Mouse (Mus musculus) heart, embryonic 16.5 days (tissue): ENCODE measurements at regions not wholly inside any gene's neighbourhood (a gene's known extent, or its start where the extent isn't known, plus 50 kb on each side); places are given as distances from the start of the nearest gene placed in this dataset.

ENCODE experiments used
- ATAC-seq: fragments of 200-750 bp; cut with Nextera tagmentation; replicated peaks from 2 replicates; pipeline ENCODE4 v1.8.0; 2017; ENCODE audit warnings: moderate number of reproducible peaks; ENCODE audit not compliant: insufficient read depth, low FRiP score; ENCODE audit errors: extremely low read depth
- H3K27ac ChIP-seq: fragments of 300-500 bp; sonication (generic); 2 replicates; pipeline ENCODE4 v1.5.1; 2014; ENCODE audit warnings: mild to moderate bottlenecking, low read length, control low read depth, moderate library complexity
- H3K27me3 ChIP-seq: fragments of 300-500 bp; sonication (generic); 2 replicates; pipeline ENCODE4 v1.6.1; 2014; ENCODE audit warnings: low read length, mixed read lengths; ENCODE audit not compliant: control insufficient read depth, insufficient read depth
- H3K36me3 ChIP-seq: fragments of 300-500 bp; sonication (generic); 2 replicates; pipeline ENCODE4 v1.6.1; 2014; ENCODE audit not compliant: control insufficient read depth, insufficient read depth
- H3K4me1 ChIP-seq: fragments of 300-500 bp; sonication (generic); 2 replicates; pipeline ENCODE4 v1.6.1; 2014; ENCODE audit warnings: low read length, mixed read lengths; ENCODE audit not compliant: control insufficient read depth, insufficient read depth
- H3K4me2 ChIP-seq: fragments of 300-500 bp; sonication (generic); 2 replicates; pipeline ENCODE4 v1.6.1; 2014; ENCODE audit warnings: low read depth, mild to moderate bottlenecking, control low read depth, low read length
- H3K4me3 ChIP-seq: fragments of 300-500 bp; sonication (generic); 2 replicates; pipeline ENCODE4 v1.5.1; 2014; ENCODE audit warnings: mild to moderate bottlenecking, control low read depth, low read length
- H3K9ac ChIP-seq: fragments of 300-500 bp; sonication (generic); 2 replicates; pipeline ENCODE4 v1.6.1; 2014; ENCODE audit warnings: low read length, control low read depth
- H3K9me3 ChIP-seq: fragments of 300-500 bp; sonication (generic); replicated peaks from 2 replicates; pipeline ENCODE4 v1.6.1; 2016; ENCODE audit warnings: low read length; ENCODE audit not compliant: control insufficient read depth
- whole genome bisulfite sequencing: fragments of 180-500 bp; shearing (Covaris S2); extraction: QIAGEN DNeasy Blood & Tissue Kit; methylation state at CpG from one replicate; pipeline ENCODE4 v1.1.7; 2014; 5-methylcytosine and 5-hydroxymethylcytosine counted together

DNA sequence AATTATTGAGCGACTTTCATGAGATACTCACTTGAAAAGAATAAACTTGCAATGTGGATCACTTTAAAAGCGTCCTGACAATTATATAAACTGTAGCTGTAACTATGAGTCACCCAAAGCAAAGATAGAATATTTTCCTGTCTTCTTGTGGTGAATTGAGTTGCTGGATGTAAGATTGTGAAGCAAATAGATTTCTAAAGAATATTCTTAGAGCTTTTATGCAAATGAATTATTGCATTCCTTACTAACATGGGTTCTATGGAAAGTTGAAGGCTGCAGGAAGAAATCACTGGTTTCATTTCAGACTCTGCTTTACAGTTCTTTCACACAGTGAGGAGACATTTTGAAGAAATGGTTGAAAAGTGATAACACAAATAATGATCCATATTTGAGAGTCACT lies 656.8 kb downstream of the Htr1a start:
- no peak overlapping the region for H3K4me2 ChIP-seq
- no peaks in the 10 kb centered on the region for H3K4me1 ChIP-seq
- no peak for ATAC-seq
- H3K36me3 ChIP-seq, result no peaks in the 10 kb centered on the region
- no peak overlapping the region for H3K27ac ChIP-seq
- 62% methylated on average over 2 of the region's 2 CpGs for WGBS
- no peak overlapping the region for H3K4me3 ChIP-seq
- H3K9me3 ChIP-seq, result no peaks in the 10 kb centered on the region
- H3K9ac ChIP-seq, result no peak overlapping the region
- no peaks in the 10 kb centered on the region for H3K27me3 ChIP-seq

DNA sequence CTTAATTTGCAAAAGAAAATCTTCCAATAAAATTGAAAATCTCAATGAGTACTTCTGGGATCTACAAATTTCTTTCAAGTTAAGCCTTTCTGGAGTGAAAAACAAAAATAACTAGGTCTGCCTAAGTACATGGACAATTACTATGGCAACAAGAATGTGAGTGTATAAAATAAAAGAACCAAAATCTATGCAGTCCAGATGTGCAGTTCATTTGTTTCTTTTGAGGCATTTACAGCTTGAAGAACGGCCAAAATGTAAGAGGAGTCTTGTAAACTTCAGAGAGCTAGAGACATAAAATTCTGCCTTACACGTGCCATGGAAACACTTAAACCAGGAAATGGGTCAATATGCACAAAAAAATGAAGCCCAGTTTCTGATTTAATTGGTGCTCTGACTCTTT lies 698.7 kb downstream of the Htr1a start:
- no peak overlapping the region for H3K4me3 ChIP-seq
- no peaks in the 10 kb centered on the region for H3K36me3 ChIP-seq
- no peaks in the 10 kb centered on the region for H3K9me3 ChIP-seq
- H3K4me2 ChIP-seq, result no peak overlapping the region
- no peak overlapping the region for H3K27ac ChIP-seq
- 56% methylated on average over 2 of the region's 2 CpGs for WGBS
- ATAC-seq, result no peak
- H3K9ac ChIP-seq, result no peak overlapping the region
- H3K4me1 ChIP-seq, result no peaks in the 10 kb centered on the region
- no peaks in the 10 kb centered on the region for H3K27me3 ChIP-seq

DNA sequence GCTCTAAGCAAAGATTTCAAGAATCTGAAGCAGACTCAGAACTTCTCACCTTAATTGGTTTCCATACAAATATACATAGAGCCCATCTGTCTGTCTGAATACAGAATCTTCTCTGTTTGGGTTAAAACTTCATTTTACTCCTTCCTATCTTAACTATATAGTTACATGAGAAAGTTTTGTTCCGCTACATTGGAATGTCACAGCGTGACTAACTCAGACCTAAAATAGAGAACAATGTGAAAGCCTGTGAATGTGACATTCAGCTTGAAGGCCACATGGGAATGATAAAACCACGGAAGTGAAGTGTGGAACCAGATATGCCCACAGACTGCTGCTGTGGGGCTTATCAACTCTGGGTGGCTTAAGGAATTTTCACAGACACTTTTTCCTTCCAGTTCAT lies 722.9 kb downstream of the Htr1a start:
- Histone ChIP-seq H3K4me1 (no peaks in the 10 kb centered on the region), H3K9me3 (no peaks in the 10 kb centered on the region), H3K9ac (no peak overlapping the region), H3K27ac (no peak overlapping the region), H3K4me2 (0 out of 2 replicates have a peak overlapping the region, but pooled peaks have one; percentile 7), H3K36me3 (no peaks in the 10 kb centered on the region), H3K27me3 (no peaks in the 10 kb centered on the region), H3K4me3 (no peak overlapping the region)
- 22% methylated on average over 3 of the region's 3 CpGs for WGBS
- ATAC-seq, result no peak

DNA sequence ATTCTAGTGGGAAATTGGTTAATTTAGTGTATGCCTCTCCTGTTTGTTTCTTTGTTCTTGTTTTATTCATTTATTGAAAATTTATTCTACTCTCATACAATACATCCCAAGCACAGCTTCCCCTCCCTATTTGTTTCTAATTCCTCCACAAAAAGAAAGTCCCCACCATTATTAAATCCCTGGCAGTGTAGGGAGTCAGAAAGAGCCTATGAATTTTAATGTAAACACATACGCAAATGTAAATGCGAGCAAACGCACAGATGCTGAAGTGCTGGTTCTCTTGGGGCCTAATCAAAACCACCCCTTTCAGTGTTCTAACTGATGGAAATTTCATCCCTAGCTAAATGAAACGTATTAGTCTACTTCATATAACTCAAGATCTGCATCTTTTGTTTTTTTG lies 729.9 kb downstream of the Htr1a start:
- H3K4me1 ChIP-seq, result 0 out of 2 replicates have a peak, but pooled peaks cover 2% of the 10 kb centered on the region
- H3K9me3 ChIP-seq, result no peaks in the 10 kb centered on the region
- no peak overlapping the region for H3K27ac ChIP-seq
- no peak overlapping the region for H3K4me2 ChIP-seq
- no peak overlapping the region for H3K4me3 ChIP-seq
- 81% methylated on average over 4 of the region's 4 CpGs for WGBS
- H3K9ac ChIP-seq, result no peak overlapping the region
- no peaks in the 10 kb centered on the region for H3K27me3 ChIP-seq
- H3K36me3 ChIP-seq, result no peaks in the 10 kb centered on the region
- no peak for ATAC-seq

DNA sequence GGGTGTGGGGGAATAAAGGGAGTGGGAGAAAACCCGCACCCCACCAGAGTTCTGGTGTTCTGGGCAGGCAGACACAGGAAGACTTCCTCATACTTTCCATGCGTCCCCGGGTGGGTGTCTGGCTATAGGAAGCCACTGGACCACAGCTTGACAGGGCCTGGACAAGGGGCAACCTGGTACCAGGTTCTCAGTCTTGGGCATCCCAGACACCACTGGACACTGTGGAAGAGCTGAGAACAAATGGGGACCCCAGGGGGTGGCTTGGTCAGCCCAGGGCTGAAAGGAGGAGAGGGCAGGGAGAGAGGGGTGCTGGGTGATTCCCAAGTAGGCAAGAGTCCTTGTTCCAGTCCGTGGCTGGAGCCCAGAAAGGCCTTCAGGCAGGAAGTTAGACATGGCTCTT lies 730.9 kb downstream of the Htr1a start:
- WGBS, result 64% methylated on average over 4 of the region's 4 CpGs

DNA sequence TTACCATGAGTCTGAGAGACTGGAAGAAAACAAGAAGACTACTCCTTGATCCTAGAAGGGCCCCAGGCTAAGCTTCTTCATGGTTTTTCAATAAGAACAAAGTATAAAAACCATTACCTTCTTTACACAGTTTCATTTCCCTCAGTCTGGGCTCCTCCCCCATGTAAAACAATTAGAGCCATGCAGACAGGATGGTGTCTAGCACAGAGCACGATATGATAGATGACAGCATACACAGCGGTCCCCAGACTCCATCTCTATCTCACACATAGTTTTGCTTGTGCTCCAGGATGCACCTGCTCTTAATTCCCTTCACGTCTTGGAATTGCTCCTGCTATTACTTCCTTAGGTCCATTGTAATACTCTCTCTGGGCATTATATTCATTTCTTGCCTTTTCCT lies 737.3 kb downstream of the Htr1a start:
- Histone ChIP-seq H3K4me3 (no peak overlapping the region), H3K4me1 (no peaks in the 10 kb centered on the region), H3K36me3 (no peaks in the 10 kb centered on the region), H3K9me3 (no peaks in the 10 kb centered on the region), H3K4me2 (no peak overlapping the region), H3K27me3 (no peaks in the 10 kb centered on the region), H3K9ac (no peak overlapping the region), H3K27ac (no peak overlapping the region)
- no peak for ATAC-seq
- WGBS, result 53% methylated on average over 3 of the region's 3 CpGs

More for the DNA sequence above, 730.9 kb downstream of the Htr1a start:
- ATAC-seq, result no peak
- H3K4me3 ChIP-seq, result no peak overlapping the region
- no peaks in the 10 kb centered on the region for H3K9me3 ChIP-seq
- 0 out of 2 replicates have a peak, but pooled peaks cover 2% of the 10 kb centered on the region for H3K4me1 ChIP-seq
- no peaks in the 10 kb centered on the region for H3K27me3 ChIP-seq
- H3K27ac ChIP-seq, result no peak overlapping the region
- H3K4me2 ChIP-seq, result no peak overlapping the region
- H3K36me3 ChIP-seq, result no peaks in the 10 kb centered on the region
- no peak overlapping the region for H3K9ac ChIP-seq
